Mouse (Mus musculus) gastrocnemius, postnatal 4 days (tissue): Measurements from ENCODE around the gene H2-Eb1. TPM values are rescaled to one million over a fixed set of nuclear protein-coding genes. Genes with fewer than 3 reads are reported as not detected.

ENCODE experiments used
- DNase-seq, 2 experiments: peaks; one replicate each; pipeline ENCODE4 v3.0.0; 2021 to 2022; ENCODE audit warnings: low spot score in 2 of 2, mixed read lengths in 2 of 2
- total RNA-seq, 2 experiments: library from RNA; stranded (reverse); gene quantifications; 2 replicates each; pipeline ENCODE4 v1.2.3; 2021

Gene H2-Eb1
- total RNA-seq, 2 experiments from 2014 or later: 2.6 to 4.1 TPM

DNA sequence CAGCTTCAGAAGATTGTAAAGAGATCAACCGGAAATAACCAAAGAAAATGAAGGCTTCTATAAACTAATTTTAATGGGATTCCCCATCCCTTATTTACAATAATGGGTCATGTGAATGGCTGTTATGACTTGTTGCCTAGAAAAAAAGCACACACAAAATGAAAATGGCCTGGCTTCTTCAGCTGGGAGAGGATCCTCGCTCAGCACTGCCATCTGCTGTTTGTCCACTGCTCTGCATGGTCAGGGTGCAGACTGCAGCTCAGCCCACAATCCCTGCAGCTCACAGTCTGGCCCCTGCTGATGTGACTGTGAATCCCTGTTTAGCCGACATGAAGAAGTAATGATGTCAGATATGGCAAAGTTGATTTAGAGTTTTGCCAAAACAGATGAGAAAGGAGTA, 7.7 kb downstream of the H2-Eb1 start:
- DNase-seq: peak; percentile 70 to 78

DNA sequence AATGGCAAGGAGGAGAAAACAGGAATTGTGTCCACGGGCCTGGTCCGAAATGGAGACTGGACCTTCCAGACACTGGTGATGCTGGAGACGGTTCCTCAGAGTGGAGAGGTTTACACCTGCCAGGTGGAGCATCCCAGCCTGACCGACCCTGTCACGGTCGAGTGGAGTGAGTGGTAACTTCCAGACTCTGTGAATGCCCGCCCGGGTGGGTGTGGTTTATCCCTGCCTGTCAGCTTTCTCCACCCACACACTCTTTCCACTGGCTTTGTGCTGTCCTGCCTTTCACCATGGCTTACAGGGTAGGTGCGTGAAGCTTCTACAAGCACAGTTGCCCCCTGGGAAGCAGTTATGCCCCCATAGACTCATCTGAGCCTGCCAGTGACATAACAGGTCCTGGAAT, 8.6 kb downstream of the H2-Eb1 start:
- no peak for DNase-seq

DNA sequence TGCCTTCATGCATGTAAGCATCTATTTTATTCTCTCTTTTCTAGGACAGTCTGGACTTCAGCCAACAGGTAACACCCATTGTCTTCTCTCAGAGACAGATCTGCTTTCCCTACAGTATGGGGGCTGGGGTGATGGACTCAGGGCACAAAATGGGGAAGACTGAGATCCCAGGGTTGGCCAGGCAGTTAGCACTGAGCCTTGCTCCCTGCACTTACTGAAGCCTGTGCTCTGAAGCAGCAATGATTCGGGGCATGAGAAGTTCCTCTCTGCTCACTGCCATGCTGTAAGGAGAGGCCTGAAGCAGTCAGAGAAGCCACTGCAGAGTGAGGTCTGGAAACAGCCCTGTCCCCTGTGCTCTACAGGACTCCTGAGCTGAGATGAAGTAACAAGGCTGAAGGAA, 9.8 kb downstream of the H2-Eb1 start:
- DNase-seq: no peak

DNA sequence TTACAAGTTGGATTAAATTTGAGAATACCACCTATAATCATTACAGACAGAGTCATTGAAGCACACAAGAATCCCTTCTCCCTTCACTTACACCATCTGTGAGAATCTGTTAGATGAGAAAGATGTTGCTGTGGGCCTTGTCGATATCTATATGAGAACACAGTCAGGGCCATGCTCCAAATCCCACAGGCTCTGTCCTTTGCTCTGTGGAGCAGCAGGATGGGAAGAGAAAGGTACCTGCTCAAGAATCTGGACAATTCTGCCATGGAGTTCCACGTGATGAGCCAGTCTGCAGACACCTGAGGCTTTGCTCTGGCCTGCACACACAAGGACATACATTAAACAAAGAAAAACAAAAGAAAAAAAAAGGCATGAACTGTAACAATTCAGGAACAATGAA, 11.0 kb downstream of the H2-Eb1 start:
- DNase-seq: no peak

DNA sequence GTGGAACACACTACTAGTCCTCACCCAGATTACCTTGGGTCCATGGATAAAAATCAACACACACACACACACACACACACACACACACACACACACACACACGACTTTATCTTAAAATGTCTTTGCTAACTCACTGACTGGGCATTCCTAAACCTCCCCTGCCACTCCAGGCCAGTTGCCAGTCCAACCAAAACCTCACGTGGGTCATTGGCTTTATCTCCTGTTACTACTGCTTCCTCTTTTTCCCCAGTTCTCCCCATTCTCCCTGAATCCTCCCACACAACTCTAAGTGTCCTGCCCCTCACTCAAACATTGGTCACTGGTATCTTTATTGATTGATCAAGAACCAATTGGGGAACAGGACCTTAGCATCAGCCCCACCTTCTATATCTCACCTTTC, 11.6 kb downstream of the H2-Eb1 start:
- DNase-seq: no peak

DNA sequence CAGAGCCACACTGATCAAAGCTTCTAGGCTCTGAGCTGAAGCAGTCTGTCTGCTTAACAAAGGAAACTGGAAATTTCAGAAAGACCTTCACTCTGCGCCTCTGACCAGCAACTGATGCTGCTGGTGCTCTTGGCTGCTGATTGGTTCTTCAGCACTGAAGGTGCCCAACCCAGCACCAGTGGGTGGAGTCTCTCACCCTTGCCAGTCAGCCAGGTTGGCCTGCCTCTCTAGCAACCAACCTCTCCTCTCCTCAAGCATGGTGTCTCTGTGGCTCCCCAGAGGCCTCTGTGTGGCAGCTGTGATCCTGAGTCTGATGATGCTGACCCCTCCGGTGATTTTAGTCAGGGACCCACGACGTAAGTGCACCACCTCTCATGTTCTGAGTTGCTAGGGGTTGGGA, 19.8 kb downstream of the H2-Eb1 start, which contains the start of gene H2-Eb2:
TSS of gene H2-Eb2 (plus strand) at position 230 of the 400 bp plus-strand sequence.
- DNase-seq: no peak

DNA sequence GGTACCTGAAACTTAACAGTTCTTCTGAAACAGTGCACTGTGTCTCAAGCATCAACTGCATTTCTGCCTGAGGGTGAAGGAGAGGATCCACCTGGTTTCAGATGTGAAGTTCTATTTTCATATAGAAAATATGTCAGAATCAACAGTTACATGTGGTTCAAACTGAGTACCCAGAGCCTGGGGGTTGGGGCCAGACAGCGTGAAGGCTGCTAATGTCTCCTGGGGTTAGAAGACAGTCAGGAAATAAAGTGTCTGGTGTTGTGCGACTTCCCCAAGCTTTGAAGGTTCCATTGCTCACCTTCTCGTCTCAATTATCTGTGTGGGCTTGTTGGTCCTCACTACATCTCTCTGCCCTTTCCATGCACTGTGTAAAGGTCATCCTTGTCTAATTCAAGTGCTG, 20.7 kb downstream of the H2-Eb1 start:
- DNase-seq: no peak

DNA sequence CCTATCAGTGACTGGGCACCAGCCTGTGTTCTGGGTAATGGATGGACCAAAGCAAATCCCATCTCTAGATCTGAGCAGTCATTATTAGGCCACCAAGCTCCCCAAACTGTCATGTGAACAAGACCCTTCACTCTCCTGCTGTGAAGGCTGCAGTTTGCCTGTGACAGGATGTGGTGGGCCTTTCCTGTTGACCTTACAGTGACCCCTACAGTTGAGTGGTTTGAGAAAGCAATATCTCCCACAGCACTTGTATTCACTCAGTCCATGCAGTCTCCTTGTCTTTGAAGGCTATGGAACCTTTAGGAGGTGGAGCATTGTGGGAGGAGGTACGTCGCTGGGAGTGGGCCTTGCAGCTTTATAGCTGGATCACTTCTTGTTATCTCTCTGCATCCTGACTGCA, 24.1 kb downstream of the H2-Eb1 start:
- no peak for DNase-seq

DNA sequence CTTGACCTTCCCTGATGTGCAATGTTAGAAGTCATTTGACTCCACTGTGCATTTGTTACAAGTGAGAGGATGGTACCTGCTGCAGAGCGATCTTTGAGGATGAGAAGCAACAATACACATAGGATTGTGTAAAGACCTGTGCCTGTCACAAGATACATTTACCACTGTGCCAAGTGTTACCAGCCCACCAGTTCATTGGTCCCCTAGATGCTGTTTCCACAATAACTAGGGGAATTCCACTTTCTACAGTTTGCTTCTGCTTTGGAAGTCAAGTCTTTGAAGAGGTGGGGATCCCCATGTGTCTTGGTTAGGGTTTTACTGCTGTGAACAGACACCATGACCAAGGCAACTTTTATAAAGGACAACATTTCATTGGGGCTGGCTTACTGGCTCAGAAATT, 25.5 kb downstream of the H2-Eb1 start:
- DNase-seq: no peak

DNA sequence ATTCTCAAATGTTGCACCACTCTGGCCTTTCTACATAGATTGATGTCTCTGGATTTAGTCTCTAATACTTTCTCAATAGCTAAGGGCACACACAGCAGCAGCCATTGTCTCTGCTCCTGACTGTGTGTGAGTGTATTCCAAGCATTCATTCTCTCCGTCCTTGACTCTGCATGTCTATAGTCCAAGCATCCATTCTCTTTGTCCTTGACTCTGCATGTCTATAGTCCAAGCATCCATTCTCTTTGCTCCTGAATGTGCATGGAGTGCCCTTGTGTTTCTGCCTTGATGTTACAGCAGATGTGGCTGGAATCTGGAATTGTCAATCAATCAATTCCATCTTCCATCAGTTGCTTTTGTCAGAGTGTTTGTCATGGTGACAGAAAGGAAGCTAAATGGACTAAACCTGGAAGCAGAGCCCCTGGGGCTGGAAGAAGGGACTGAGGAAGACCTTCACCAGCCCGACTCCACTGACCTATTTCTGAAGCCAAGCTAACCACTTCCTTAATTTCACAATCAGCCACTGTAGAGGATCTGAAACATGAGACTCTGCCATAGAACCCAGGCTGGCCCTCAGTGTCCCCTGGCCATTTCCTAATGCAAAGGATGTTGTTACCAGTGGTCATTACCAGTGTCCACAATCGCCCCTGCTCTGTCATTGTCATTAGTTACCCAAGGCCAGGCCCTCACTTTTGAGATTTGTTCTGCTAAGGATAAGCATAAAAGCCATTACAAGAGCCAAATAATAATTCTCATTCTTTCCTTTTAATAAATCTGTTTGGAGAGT, 35.1 kb downstream of the H2-Eb1 start:
- DNase-seq: no peak

DNA sequence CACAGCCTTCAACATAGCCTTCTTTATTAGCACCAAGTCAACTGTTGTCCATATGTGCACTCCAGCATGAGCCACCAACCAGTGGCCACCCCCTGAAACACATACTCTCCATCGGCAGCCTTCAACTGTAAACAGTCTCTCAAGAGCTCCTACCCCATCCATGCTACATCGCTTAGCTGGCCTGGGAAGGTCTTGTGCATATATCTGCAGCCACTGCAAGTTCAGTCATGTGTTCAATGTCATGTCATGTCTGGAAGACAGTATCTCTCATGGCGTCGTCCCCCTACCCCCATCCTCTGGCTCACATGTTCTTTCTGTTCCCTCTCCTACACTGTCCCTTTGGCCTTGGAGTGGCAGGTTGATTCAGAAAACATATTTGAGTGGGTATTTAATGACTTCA, 39.2 kb downstream of the H2-Eb1 start:
- no peak for DNase-seq

DNA sequence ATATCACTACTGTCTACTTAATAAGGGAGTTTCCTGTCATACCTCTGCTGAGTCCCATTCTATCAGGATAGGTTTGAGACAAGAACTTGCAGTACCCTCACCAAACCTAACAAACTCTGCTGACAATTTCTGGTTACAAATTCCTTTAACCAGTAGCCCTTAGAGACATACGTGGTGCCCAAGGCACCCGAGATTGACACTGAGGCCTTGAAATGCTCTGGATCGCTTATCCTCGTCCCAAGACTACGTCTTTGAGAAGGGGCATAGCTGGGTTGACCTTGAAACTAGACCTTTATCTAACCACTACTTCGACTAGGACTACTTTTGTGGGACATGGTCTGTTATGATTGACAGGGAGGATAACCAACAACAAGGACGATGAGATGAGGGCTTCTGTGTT, 39.8 kb downstream of the H2-Eb1 start:
- DNase-seq: no peak

DNA sequence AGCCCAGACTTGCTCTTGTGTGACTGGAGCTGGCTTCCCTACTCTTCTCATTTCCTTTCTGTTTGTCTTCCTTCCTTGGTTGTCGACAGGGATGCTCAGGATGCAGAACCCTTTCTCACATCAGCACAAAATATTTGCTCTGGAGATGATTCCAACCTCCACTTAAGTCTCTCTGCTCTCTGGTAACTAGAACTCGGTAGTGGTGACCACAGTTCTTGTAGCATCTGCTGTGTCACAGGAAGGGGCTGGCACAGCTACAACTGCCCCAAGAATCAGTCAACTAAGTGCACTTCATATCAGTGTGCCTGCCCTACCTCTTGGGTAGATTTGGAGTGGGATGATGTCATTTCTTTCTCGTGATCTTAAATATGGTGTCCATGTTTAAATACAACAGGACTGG, 40.4 kb downstream of the H2-Eb1 start:
- no peak for DNase-seq

DNA sequence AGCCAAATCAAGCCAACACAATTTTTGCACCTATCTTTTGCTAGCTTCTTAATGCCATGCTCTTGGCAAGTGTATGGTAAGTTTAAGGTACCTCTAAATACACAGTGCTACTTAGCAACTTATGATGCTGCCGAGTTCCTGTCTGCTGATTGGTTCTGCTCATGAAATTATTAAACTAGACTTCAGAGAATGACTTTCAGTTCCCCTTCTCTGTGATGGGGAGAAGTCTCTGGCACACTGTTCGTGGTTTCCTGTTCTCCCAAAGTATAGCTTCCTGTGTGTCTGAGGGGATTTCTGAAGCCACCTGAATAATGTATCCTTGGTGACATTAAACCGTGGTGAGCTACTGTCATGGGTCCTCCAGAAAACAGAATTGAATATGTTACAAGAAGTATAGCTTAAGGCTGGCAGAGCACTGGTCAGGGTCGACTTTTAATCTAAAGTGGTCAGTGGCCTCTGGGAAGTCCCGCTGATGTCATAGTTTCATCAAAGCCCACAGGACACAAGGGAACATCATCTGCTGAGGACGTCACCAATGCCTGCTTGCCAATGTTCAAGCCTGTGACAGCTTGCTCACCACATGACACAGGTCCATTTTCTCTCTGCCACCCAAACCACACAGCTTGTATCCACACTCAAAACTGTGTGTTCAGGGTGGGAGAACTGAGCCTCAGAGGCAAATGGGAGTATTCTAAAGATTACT, 42.1 kb downstream of the H2-Eb1 start:
- DNase-seq: no peak

DNA sequence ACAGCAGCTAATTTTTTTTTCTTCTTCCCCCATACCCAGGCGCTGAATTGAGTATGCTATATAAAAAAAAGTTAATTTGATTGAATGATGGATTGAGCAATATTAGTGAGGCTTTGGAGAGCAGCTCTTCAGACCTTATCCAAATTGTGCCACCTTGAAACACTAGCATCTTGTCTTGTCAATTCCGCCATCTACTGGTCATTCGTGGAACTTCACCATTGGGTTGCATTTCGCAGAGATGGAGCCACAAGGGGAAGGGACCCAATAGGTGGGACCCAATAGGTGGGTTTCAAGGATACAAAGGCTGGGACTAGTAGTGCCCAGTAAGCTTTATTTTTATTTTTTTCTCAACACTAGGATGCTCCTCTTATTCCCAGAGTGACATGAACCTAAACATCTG, 43.8 kb downstream of the H2-Eb1 start:
- DNase-seq: peak; percentile 37 to 54

DNA sequence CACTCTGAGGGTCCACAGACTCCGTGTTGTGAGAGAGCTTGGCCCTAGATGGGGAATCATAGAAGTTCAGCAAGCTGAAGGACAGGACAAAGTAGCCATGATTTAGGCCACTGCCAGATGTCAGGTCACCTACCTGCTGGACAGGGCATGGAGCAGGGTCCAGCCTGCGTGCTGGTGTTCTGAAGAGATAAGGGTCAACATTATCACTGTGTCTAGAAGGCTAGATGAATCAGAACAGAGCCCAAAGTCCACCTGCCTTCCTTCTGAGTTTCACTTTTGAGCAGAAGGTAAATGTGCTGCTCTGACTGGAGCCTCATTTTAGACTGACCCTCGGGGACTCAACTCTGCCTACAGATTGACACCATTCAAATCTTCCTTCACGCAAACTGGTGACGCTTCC, 48.9 kb downstream of the H2-Eb1 start, which contains the start of gene Btnl2:
TSS of gene Btnl2 (plus strand) at position 284 of the 400 bp plus-strand sequence.
- no peak for DNase-seq

DNA sequence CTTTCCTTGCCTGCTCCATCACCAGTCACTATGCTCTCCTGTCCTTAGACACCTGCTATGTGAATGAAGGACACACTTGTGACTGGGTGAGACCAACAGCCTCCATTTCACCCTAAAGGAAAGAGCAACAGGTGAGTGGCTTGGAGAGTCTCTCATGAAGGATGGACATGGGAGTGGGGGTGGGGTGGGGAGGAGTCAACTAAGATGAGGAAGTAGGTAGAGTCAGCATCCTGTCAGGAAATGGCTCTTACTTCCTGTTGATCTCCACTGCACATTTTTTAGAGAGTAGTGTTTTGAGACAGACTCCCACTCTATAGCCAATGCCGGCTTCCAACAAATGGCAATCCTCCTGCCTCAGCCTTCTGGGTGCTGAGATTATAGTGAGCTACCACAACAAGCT, 49.3 kb downstream of the H2-Eb1 start:
- DNase-seq: no peak

DNA sequence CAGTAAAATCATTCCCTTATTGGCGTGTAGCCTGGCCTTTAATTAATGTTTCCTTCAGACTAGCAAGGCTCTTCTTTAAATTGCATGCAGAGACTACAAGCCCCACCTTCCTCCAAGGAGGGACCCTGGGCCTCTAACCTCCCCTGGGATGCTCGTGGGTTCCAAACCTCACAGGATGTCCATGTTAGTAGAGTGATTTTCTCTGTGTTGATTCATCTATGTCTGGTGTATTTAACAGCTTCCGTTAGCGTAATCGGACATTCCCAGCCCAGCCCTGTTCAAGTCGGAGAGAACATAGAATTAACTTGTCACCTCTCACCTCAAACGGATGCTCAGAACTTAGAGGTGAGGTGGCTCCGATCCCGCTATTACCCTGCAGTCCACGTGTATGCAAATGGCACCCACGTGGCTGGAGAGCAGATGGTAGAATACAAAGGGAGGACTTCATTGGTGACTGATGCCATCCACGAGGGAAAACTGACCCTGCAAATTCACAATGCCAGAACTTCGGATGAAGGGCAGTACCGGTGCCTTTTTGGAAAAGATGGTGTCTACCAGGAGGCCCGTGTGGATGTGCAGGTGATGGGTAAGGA, 57.4 kb downstream of the H2-Eb1 start:
- DNase-seq: no peak

DNA sequence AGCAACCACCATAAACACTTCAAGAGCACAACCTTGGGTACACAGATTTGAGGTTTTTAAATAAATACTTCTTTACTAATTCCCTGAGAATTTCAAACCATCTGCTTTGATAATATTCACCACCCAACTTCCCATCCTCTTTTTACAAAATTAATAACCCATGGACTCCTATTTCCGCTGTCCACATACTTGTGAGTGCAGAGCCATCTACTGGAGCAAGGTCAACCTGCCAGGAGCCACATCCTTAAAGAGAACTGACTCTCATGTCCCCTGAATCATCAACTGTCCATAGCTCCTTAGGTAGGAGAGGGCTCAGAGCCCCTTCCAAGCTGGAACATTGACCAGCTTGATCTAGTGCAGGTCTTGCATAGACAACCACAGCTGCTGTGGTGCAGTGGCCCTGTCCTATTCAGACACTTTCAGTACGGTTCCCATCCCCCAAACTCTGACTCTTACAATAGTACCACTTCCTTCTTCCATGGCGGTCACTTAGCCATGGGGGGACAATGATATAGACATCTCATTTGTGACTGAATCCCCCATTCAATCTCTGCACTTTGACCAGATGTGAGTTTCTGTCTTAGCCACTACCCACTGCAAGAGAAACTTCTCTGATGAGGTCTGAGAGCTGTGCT, 58.1 kb downstream of the H2-Eb1 start:
- DNase-seq: no peak

DNA sequence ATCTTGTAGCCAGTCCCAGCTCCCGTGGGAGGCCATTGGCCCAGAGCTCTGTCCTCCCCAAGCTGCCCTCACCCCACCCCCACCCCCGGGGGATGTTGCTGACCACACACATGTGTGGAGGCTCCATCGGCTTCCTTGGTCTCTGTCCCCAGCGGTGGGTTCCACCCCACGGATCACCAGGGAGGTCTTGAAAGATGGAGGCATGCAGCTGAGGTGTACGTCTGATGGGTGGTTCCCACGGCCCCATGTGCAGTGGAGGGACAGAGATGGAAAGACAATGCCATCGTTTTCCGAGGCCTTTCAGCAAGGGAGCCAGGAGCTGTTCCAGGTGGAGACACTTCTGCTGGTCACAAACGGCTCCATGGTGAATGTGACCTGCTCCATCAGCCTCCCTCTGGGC, 59.4 kb downstream of the H2-Eb1 start:
- DNase-seq: no peak
